Mouse (Mus musculus) spleen, adult 2 months (tissue): ENCODE measurements around the gene Accs. TPM values are rescaled to one million over a fixed set of nuclear protein-coding genes. Genes with fewer than 3 reads are reported as not detected.

Experiments
- DNase-seq, 2 experiments: peaks; one replicate each; pipeline versions ENCODE4 v3.0.0 to v3.0.0-alpha.2; 2012 to 2021; ENCODE audit warnings: low spot score in 2 of 2, low read depth in 1 of 2
- H3K27ac ChIP-seq: fragments of 200-500 bp; 2 replicates; pipeline ENCODE4 v1.5.1; 2012; ENCODE audit warnings: low read length, inconsistent platforms; ENCODE audit not compliant: insufficient read depth
- H3K27me3 ChIP-seq: fragments of 200-500 bp; 2 replicates; pipeline ENCODE4 v1.6.1; 2012; ENCODE audit warnings: mild to moderate bottlenecking, moderate library complexity, low read length, inconsistent platforms; ENCODE audit not compliant: control insufficient read depth, insufficient read depth
- H3K36me3 ChIP-seq: fragments of 200-500 bp; 2 replicates; pipeline ENCODE4 v1.6.1; 2012; ENCODE audit warnings: mild to moderate bottlenecking, low read length, inconsistent platforms; ENCODE audit not compliant: control insufficient read depth, insufficient read depth
- H3K4me1 ChIP-seq: fragments of 200-500 bp; 2 replicates; pipeline ENCODE4 v1.6.1; 2011; ENCODE audit warnings: inconsistent platforms; ENCODE audit not compliant: control insufficient read depth, insufficient read depth, insufficient read length
- H3K4me3 ChIP-seq: fragments of 200-500 bp; 2 replicates; pipeline ENCODE4 v1.5.1; 2011; ENCODE audit warnings: mild to moderate bottlenecking, inconsistent platforms; ENCODE audit not compliant: insufficient read depth, insufficient read length; ENCODE audit errors: extremely low read depth
- CTCF ChIP-seq: fragments of 200-500 bp; IDR thresholded peaks from 2 replicates; pipeline ENCODE4 v1.5.1; 2011; ENCODE audit warnings: mild to moderate bottlenecking, inconsistent platforms; ENCODE audit not compliant: insufficient read depth, insufficient read length, insufficient replicate concordance; ENCODE audit errors: extremely low read depth
- POLR2A ChIP-seq: fragments of 200-500 bp; IDR thresholded peaks from 2 replicates; pipeline ENCODE4 v1.6.1; 2011; ENCODE audit warnings: low read depth, low read length, inconsistent platforms
- WGBS: fragments of 180-500 bp; shearing (Covaris S2); methylation state at CpG from one replicate; pipeline ENCODE4 v1.1.7; 2018; 5-methylcytosine and 5-hydroxymethylcytosine counted together
- polyA plus RNA-seq: library from polyadenylated mRNA; depleted of rRNA; stranded (reverse); fragments of >200 nt; gene quantifications from 2 replicates; pipeline ENCODE4 v1.2.3, GENCODE M21; 2012

The Accs gene
- polyA plus RNA-seq, 1 experiment, result 16.4 TPM

GRCm38 (mm10) chr2:93874227-93874514, 24.4 kb upstream of the Accs start:
- Histone ChIP-seq H3K4me3 (no peak overlapping the region), H3K27me3 (no peaks in the 10 kb centered on the region), H3K36me3 (no peaks in the 10 kb centered on the region), H3K27ac (no peak overlapping the region), H3K4me1 (no peaks in the 10 kb centered on the region)
- DNase-seq, result no peak
- TF ChIP-seq CTCF (no peak), POLR2A (no peak)
- WGBS, result 38% methylated on average over 2 of the region's 2 CpGs

DNA sequence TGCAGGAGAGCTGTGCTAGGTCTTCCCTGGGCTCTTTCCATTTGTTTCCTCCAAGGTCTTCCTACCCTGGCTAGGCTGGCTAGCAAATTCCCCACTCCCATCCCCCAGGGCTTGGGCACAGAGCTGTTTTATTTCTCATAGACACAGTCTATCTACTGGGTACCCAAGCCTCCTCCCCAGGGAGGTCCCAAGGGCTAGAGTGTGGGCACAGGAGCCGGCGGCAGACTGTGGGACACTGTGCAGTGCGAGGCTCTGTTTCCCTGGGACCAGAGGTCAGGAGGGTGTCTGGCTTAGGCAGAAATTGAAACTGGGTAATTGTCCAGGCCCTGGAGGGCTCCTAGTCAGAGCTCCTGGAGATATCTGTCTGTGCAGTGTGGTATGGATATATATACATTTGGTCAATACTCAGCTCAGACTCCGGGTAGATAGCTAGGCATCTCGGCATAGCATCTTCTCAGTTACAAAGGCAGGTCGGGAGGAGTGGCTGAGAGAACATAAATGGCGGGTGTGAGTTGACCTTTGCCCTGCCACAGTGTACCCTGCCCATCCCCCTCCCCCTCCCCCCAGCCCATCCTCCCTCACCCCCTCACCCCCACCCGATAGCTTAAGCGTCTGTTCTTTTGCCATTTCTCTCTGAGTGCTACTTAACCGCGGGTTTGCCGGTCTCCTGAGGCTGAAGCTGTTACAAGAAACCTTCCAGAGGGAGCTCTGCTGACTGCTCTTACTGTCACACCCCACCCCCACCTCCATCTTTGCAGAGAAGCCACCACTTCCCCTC, 23.9 kb upstream of the Accs start:
- TF ChIP-seq POLR2A (no peak), CTCF (no peak)
- Histone ChIP-seq H3K4me1 (no peaks in the 10 kb centered on the region), H3K27ac (no peak overlapping the region), H3K4me3 (no peak overlapping the region), H3K27me3 (no peaks in the 10 kb centered on the region), H3K36me3 (no peaks in the 10 kb centered on the region)
- no peak for DNase-seq
- 22% methylated on average over 12 of the region's 12 CpGs for WGBS

DNA sequence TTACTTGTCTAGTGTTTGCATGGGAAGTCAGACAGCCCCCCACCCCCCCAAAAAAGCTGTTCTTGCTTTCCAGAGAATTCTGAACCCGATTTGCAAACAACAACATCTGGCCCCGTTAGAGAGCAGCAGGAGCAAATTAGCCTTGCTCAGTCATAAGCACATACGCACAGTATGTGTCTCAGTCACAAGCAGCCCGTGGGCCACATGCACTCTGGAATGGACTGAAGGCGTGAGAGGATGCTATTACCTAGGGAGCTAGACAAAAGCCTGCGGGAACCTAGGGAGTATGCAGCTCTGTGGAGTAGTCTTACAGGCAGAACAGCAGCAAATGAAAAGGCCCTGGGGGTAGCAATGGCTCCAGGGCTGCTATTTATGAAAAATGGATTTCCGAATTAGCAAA, 22.5 kb upstream of the Accs start:
- no peak for TF ChIP-seq POLR2A
- no peak for TF ChIP-seq CTCF
- Histone ChIP-seq H3K36me3 (no peaks in the 10 kb centered on the region), H3K4me1 (no peaks in the 10 kb centered on the region), H3K27ac (no peak overlapping the region), H3K27me3 (no peaks in the 10 kb centered on the region), H3K4me3 (no peak overlapping the region)
- WGBS, result 90% methylated on average over 7 of the region's 7 CpGs
- DNase-seq, result no peak

- no peaks in the 10 kb centered on the region for H3K36me3 ChIP-seq
- WGBS, result 91% methylated on average over 4 of the region's 4 CpGs
- TF ChIP-seq POLR2A (no peak), CTCF (no peak)
- H3K4me3 ChIP-seq, result no peak overlapping the region
- no peaks in the 10 kb centered on the region for H3K4me1 ChIP-seq
- no peak for DNase-seq
- no peak overlapping the region for H3K27ac ChIP-seq
- no peaks in the 10 kb centered on the region for H3K27me3 ChIP-seq
These were observed 21.7 kb upstream of the Accs start for GRCm38 (mm10) chr2:93871411-93871925.

DNA sequence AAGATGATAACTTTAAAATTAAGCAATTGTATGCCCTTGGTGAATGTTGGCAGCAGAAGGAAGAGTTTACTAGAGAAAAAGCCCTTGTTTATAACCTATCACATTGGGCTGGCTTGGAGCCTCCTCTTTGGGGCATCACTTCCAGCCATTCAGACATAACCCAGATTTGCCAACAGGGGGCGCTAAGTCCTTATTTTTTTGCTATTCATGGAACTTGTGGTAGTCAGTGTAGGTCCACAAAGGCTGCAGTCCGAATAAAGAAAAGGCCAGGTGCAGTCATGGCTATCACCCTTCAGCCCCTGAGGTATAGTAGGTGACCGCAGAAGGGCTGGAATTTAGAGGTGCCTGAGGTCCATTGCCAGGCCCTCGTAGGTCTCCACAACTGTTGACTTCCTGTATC, 21.1 kb upstream of the Accs start:
- Histone ChIP-seq H3K4me1 (no peaks in the 10 kb centered on the region), H3K27me3 (no peaks in the 10 kb centered on the region), H3K27ac (no peak overlapping the region), H3K36me3 (no peaks in the 10 kb centered on the region), H3K4me3 (no peak overlapping the region)
- DNase-seq, result peak in 1 of 2 experiments; percentile 11
- 46% methylated on average over 4 of the region's 4 CpGs for WGBS
- TF ChIP-seq POLR2A (no peak), CTCF (no peak)

- TF ChIP-seq POLR2A (no peak), CTCF (no peak)
- no peak within 1 kb of the TSS for H3K27ac ChIP-seq
- H3K4me3 ChIP-seq, result no peak within 1 kb of the TSS
- no peaks in the 10 kb centered on the region for H3K36me3 ChIP-seq
- H3K27me3 ChIP-seq, result no peaks in the 10 kb centered on the region
- no peak for DNase-seq
- 69% methylated on average over 7 of the region's 7 CpGs for WGBS
- no peaks in the 10 kb centered on the region for H3K4me1 ChIP-seq
These were observed 19.4 kb upstream of the Accs start, which contains the start of gene Accsl for GRCm38 (mm10) chr2:93869107-93869600. Accsl (minus strand) TSS chr2:93869157.

DNA sequence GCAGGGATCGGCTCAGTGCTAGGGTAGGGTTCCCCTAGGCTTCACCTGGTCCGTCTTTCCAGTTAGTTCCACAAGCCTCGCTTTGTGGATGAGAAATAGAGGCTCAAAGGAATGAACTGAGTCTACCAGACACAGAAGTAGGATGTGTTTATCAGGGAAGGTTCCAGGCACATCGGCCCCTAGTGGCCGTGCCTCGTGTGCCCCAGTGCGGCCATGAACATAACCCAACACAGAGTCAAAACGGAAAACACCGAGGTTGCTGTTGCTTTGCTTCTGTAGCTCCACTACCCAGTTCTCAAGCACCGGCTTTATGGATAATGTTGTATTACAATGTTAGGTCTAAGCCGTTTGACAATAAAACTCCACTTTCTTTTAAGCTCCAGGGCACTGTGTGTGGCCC, 18.8 kb upstream of the Accs start:
- H3K4me3 ChIP-seq, result no peak overlapping the region
- H3K4me1 ChIP-seq, result no peaks in the 10 kb centered on the region
- 84% methylated on average over 11 of the region's 11 CpGs for WGBS
- TF ChIP-seq POLR2A, result no peak
- no peak for TF ChIP-seq CTCF
- no peak for DNase-seq
- no peaks in the 10 kb centered on the region for H3K36me3 ChIP-seq
- H3K27ac ChIP-seq, result no peak overlapping the region
- H3K27me3 ChIP-seq, result no peaks in the 10 kb centered on the region

- no peak for TF ChIP-seq CTCF
- TF ChIP-seq POLR2A, result no peak
- H3K36me3 ChIP-seq, result no peaks in the 10 kb centered on the region
- no peak for DNase-seq
- H3K4me1 ChIP-seq, result no peaks in the 10 kb centered on the region
- H3K4me3 ChIP-seq, result no peak overlapping the region
- H3K27me3 ChIP-seq, result no peaks in the 10 kb centered on the region
- 82% methylated on average over 4 of the region's 4 CpGs for WGBS
- H3K27ac ChIP-seq, result no peak overlapping the region
These were observed 13.5 kb upstream of the Accs start for GRCm38 (mm10) chr2:93863229-93863628.
